Mouse (Mus musculus): ENCODE data around the gene C2cd3. TPM values are rescaled to one million over a fixed set of nuclear protein-coding genes. Genes with fewer than 3 reads are reported as not detected.

C2cd3 gene
- polyA plus RNA-seq (2014; fragmentation: Nextera tagmentation; extraction: Ambion mirVana): 16.7 and 19.3 TPM in 2 replicates

DNA sequence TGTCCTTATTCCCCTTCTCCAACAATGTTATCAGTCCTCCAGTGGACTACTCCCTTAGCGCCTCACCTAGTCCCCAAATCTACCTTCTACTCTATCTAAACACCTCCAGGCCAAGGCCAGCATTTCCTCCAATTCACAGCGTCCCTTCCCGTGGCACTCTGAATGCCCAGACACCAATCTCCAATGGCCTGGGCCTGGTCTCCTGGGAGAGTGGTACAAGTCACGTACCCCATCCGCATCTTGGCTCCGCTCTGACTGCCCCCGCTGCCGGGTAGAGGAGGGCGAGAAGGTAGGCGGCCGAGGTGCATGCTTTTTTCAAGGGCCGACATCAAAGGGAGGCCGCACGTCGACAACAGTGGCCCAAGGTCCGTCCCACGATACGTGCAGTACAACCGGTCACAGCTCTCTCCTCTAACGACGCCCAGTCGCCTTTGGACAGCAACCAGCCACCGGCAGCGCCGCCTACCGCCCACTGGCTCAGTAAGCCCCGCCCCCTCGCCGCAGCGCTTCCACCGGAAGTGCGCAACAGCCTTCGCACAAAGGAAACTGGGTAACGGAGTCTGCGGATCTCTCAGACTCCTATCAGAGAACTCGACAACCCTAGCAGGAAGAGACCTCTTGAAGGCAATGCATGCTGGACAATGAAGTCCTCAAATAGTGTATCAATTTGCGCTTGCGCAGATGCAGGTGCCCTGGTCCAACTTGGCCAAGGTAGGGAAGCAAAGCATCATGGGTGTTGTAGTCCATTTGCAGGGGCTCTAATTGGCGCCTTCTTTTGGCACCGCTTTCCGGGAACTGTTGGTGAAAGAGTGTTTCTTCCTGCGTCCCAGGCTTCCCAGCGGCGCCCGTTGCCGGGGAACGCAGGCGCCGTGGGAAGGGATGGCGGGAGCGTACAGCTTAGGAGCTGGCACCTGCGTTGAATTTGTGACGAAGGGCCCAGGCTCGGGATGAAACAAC lies at the start of gene C2cd3, which contains the start of gene Ppme1:
C2cd3 (plus strand) TSS at position 739 of the 957 bp plus-strand sequence.
Ppme1 (minus strand) TSS at position 813 of the 957 bp plus-strand sequence.
- Histone ChIP-seq H3K4me3 (ENCODE audit: control insufficient read depth in 1 of 2, insufficient read depth in 1 of 2, low read depth in 1 of 2, low read length in 2 of 2) (peak within 1 kb of the TSS; percentile 59 to 87), H3K9ac (ENCODE audit: low read length) (peak within 1 kb of the TSS; percentile 79), H3K4me2 (ENCODE audit: low read length) (peak within 1 kb of the TSS; percentile 79), H3K36me3 (ENCODE audit: control insufficient read depth, insufficient read depth, low read length) (peaks cover 29% of the 10 kb centered on the region), H3K27ac (replicated peaks in 1 of 2; ENCODE audit: control insufficient read depth in 1 of 2, insufficient read depth in 1 of 2, low read depth in 2 of 2, low read length in 2 of 2) (peak within 1 kb of the TSS; percentile 94 to 95), H3K27me3 (ENCODE audit: control insufficient read depth, insufficient read depth, low read length) (no peaks in the 10 kb centered on the region), H3K9me3 (ENCODE audit: control insufficient read depth, low read length) (no peaks in the 10 kb centered on the region), H3K4me1 (ENCODE audit: control insufficient read depth in 2 of 2, insufficient read depth in 2 of 2, low read length in 2 of 2) (peaks cover 0 to 15% of the 10 kb centered on the region in 2 experiments; a peak in 3 of 4 replicates)
- under 1% methylated on average over 54 of the region's 54 CpGs for WGBS
- ATAC-seq (ENCODE audit: insufficient number of reproducible peaks, insufficient read depth, low FRiP score, low read depth): peak; percentile 98

DNA sequence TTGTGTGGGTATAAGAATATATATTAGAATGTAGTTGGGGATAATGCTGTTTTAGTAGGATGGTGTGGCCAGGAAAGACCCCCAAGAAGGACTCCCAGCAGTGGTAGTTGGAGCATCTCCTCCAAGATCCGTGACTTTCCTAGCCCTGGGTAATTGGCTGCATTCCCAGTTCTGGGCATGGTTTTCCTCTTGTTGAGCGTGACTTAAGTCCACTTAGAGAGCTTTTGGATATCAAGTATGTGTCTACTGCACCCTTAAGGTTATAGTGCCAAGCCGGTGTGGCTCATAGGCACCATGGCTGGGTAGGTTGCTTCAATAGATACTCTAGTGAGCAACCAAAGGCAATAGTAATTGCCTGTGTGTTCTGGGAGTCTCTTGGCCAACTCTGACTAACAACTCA lies 48.3 kb upstream of the C2cd3 start:
- Histone ChIP-seq H3K36me3 (ENCODE audit: control insufficient read depth, insufficient read depth, low read length) (peaks cover 41% of the 10 kb centered on the region), H3K27ac (replicated peaks in 1 of 2; ENCODE audit: control insufficient read depth in 1 of 2, insufficient read depth in 1 of 2, low read depth in 2 of 2, low read length in 2 of 2) (no peak overlapping the region), H3K4me2 (ENCODE audit: low read length) (no peak overlapping the region), H3K27me3 (ENCODE audit: control insufficient read depth, insufficient read depth, low read length) (no peaks in the 10 kb centered on the region), H3K9ac (ENCODE audit: low read length) (no peak overlapping the region), H3K4me3 (ENCODE audit: control insufficient read depth in 1 of 2, insufficient read depth in 1 of 2, low read depth in 1 of 2, low read length in 2 of 2) (no peak overlapping the region), H3K9me3 (ENCODE audit: control insufficient read depth, low read length) (no peaks in the 10 kb centered on the region), H3K4me1 (ENCODE audit: control insufficient read depth in 2 of 2, insufficient read depth in 2 of 2, low read length in 2 of 2) (no peaks in the 10 kb centered on the region; a peak in 2 of 4 replicates)
- 37% methylated on average over 3 of the region's 3 CpGs for WGBS
- ATAC-seq (ENCODE audit: insufficient number of reproducible peaks, insufficient read depth, low FRiP score, low read depth): no peak

DNA sequence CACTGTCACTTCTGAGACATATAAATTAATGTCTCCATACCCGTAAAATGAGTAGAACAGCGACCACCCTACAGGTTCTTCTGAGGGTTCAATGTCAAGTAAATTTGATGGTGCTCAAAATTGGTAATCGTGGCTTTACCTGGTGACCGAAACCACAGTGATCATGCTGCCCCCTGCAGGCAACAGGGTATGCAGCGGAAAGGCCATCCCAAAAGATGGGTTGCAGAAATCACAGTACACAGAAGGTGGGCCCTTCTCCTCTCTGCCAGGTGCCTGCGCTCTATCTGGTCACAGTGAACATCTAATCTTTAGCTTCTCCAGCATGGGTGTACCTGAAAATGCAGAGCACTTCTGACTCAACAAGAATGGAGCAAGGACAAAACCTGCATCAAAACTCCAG lies 46.6 kb upstream of the C2cd3 start:
- Histone ChIP-seq H3K36me3 (ENCODE audit: control insufficient read depth, insufficient read depth, low read length) (peaks cover 47% of the 10 kb centered on the region), H3K4me2 (ENCODE audit: low read length) (no peak overlapping the region), H3K9me3 (ENCODE audit: control insufficient read depth, low read length) (no peaks in the 10 kb centered on the region), H3K4me3 (ENCODE audit: control insufficient read depth in 1 of 2, insufficient read depth in 1 of 2, low read depth in 1 of 2, low read length in 2 of 2) (no peak overlapping the region), H3K9ac (ENCODE audit: low read length) (no peak overlapping the region), H3K27ac (replicated peaks in 1 of 2; ENCODE audit: control insufficient read depth in 1 of 2, insufficient read depth in 1 of 2, low read depth in 2 of 2, low read length in 2 of 2) (no peak overlapping the region), H3K4me1 (ENCODE audit: control insufficient read depth in 2 of 2, insufficient read depth in 2 of 2, low read length in 2 of 2) (no peaks in the 10 kb centered on the region; a peak in 2 of 4 replicates), H3K27me3 (ENCODE audit: control insufficient read depth, insufficient read depth, low read length) (no peaks in the 10 kb centered on the region)
- no peak for ATAC-seq (ENCODE audit: insufficient number of reproducible peaks, insufficient read depth, low FRiP score, low read depth)
- 71% methylated on average over 6 of the region's 6 CpGs for WGBS

DNA sequence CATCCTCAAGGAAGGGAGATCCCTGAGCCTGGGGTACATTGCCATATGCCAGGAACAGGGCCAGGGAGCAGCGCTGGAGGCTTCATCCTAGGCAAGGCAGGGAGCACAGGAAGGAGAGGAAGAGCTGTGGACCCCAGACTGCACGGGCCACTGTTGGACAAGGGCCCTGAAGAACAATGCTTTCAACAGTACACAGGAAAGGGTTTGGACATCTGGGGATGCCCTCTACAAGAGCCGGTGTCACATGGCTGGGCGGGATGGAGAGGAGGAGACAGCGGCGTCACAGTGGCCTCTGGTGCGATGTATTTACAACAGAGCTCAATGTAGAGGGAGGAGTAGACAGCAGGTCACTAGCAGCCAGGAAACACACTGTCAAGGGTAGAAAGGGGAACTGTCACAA lies 44.5 kb upstream of the C2cd3 start:
- WGBS: 71% methylated on average over 7 of the region's 7 CpGs
- no peak overlapping the region for H3K9ac ChIP-seq (ENCODE audit: low read length)
- no peak overlapping the region for H3K27ac ChIP-seq (replicated peaks in 1 of 2; ENCODE audit: control insufficient read depth in 1 of 2, insufficient read depth in 1 of 2, low read depth in 2 of 2, low read length in 2 of 2)
- no peak overlapping the region for H3K4me2 ChIP-seq (ENCODE audit: low read length)
- no peak overlapping the region for H3K4me3 ChIP-seq (ENCODE audit: control insufficient read depth in 1 of 2, insufficient read depth in 1 of 2, low read depth in 1 of 2, low read length in 2 of 2)
- no peaks in the 10 kb centered on the region for H3K27me3 ChIP-seq (ENCODE audit: control insufficient read depth, insufficient read depth, low read length)
- no peak for ATAC-seq (ENCODE audit: insufficient number of reproducible peaks, insufficient read depth, low FRiP score, low read depth)
- H3K9me3 ChIP-seq (ENCODE audit: control insufficient read depth, low read length): no peaks in the 10 kb centered on the region
- H3K4me1 ChIP-seq (ENCODE audit: control insufficient read depth in 2 of 2, insufficient read depth in 2 of 2, low read length in 2 of 2): no peaks in the 10 kb centered on the region; a peak in 2 of 4 replicates
- H3K36me3 ChIP-seq (ENCODE audit: control insufficient read depth, insufficient read depth, low read length): peaks cover 67% of the 10 kb centered on the region

DNA sequence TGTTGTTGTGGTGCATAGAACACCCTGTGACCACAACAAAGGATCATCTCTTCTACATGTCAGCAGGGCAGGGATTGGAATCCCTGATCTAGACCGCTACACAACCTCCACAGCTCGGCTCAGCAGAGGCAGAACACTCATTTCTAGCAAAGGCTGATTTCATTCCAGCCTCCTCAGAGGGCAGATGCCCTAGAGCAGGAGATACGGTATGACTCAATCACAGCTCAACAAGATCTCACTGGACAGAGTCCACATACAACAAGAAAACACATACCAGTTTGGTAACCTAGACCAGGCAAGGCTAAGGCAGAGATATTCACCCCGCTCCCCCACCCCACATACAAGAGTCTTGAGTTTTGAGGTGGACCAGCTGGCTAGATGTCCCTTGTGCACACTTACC lies 43.4 kb upstream of the C2cd3 start:
- Histone ChIP-seq H3K9ac (ENCODE audit: low read length) (no peak overlapping the region), H3K4me3 (ENCODE audit: control insufficient read depth in 1 of 2, insufficient read depth in 1 of 2, low read depth in 1 of 2, low read length in 2 of 2) (no peak overlapping the region), H3K36me3 (ENCODE audit: control insufficient read depth, insufficient read depth, low read length) (peaks cover 79% of the 10 kb centered on the region), H3K4me1 (ENCODE audit: control insufficient read depth in 2 of 2, insufficient read depth in 2 of 2, low read length in 2 of 2) (no peaks in the 10 kb centered on the region; a peak in 2 of 4 replicates), H3K9me3 (ENCODE audit: control insufficient read depth, low read length) (no peaks in the 10 kb centered on the region), H3K27me3 (ENCODE audit: control insufficient read depth, insufficient read depth, low read length) (no peaks in the 10 kb centered on the region), H3K27ac (replicated peaks in 1 of 2; ENCODE audit: control insufficient read depth in 1 of 2, insufficient read depth in 1 of 2, low read depth in 2 of 2, low read length in 2 of 2) (no peak overlapping the region), H3K4me2 (ENCODE audit: low read length) (no peak overlapping the region)
- WGBS: 83% methylated on average over 4 of the region's 4 CpGs
- ATAC-seq (ENCODE audit: insufficient number of reproducible peaks, insufficient read depth, low FRiP score, low read depth): no peak

DNA sequence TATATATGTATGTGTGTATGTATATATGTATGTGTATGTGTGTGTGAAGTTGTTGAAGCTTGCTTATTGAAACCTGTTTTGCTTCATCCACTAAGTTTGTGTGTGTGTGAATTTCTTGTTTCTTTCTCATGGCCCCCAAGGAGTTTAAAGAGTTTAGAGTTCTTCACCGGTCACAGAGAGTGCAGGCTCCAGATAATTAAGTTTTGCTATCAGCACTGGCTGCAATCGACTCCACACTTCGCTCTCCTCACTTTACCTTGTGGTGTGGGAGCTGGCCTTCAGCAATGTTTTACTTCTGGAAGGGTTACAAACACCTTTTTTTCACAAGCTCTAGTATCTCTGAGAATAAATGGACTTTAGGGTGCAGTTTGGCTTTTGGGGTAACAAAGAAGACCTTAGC lies 40.8 kb upstream of the C2cd3 start:
- Histone ChIP-seq H3K36me3 (ENCODE audit: control insufficient read depth, insufficient read depth, low read length) (peaks cover 92% of the 10 kb centered on the region), H3K4me2 (ENCODE audit: low read length) (no peak overlapping the region), H3K9me3 (ENCODE audit: control insufficient read depth, low read length) (no peaks in the 10 kb centered on the region), H3K4me3 (ENCODE audit: control insufficient read depth in 1 of 2, insufficient read depth in 1 of 2, low read depth in 1 of 2, low read length in 2 of 2) (no peak overlapping the region), H3K4me1 (ENCODE audit: control insufficient read depth in 2 of 2, insufficient read depth in 2 of 2, low read length in 2 of 2) (no peaks in the 10 kb centered on the region), H3K27me3 (ENCODE audit: control insufficient read depth, insufficient read depth, low read length) (no peaks in the 10 kb centered on the region), H3K27ac (replicated peaks in 1 of 2; ENCODE audit: control insufficient read depth in 1 of 2, insufficient read depth in 1 of 2, low read depth in 2 of 2, low read length in 2 of 2) (no peak overlapping the region), H3K9ac (ENCODE audit: low read length) (no peak overlapping the region)
- 87% methylated on average over 3 of the region's 3 CpGs for WGBS
- ATAC-seq (ENCODE audit: insufficient number of reproducible peaks, insufficient read depth, low FRiP score, low read depth): no peak

DNA sequence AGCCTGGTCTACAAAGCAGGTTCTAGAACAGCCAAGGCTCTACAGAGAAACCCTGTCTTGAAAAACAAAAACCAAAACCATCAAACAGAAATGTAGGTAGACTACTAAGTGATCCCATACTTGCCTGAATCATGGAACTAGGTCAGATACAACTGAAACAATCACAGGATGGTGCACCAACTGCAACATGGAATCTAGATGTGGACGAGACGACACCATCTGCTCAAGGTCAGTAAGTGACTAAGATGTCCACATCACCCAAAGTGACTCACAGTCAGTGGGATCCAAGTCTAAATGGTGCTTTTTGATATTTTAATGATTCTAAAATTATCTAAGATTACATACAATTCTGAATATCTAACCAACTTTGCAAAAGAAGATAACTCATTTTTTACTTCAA lies 36.1 kb upstream of the C2cd3 start:
- Histone ChIP-seq H3K4me2 (ENCODE audit: low read length) (no peak overlapping the region), H3K36me3 (ENCODE audit: control insufficient read depth, insufficient read depth, low read length) (peaks cover 96% of the 10 kb centered on the region)

More for the DNA sequence above, 36.1 kb upstream of the C2cd3 start:
- Histone ChIP-seq H3K9me3 (ENCODE audit: control insufficient read depth, low read length) (no peaks in the 10 kb centered on the region), H3K9ac (ENCODE audit: low read length) (no peak overlapping the region), H3K27me3 (ENCODE audit: control insufficient read depth, insufficient read depth, low read length) (no peaks in the 10 kb centered on the region), H3K4me3 (ENCODE audit: control insufficient read depth in 1 of 2, insufficient read depth in 1 of 2, low read depth in 1 of 2, low read length in 2 of 2) (no peak overlapping the region), H3K27ac (replicated peaks in 1 of 2; ENCODE audit: control insufficient read depth in 1 of 2, insufficient read depth in 1 of 2, low read depth in 2 of 2, low read length in 2 of 2) (no peak overlapping the region), H3K4me1 (ENCODE audit: control insufficient read depth in 2 of 2, insufficient read depth in 2 of 2, low read length in 2 of 2) (no peaks in the 10 kb centered on the region)
- ATAC-seq (ENCODE audit: insufficient number of reproducible peaks, insufficient read depth, low FRiP score, low read depth): no peak
- WGBS: 97% methylated on average over 2 of the region's 2 CpGs

Data from heart, embryonic 14.5 days (tissue).